Mouse (Mus musculus): ENCODE measurements at regions not wholly inside any gene's neighbourhood (a gene's known extent, or its start where the extent isn't known, plus 50 kb on each side); places are given as distances from the start of the nearest gene placed in this dataset.

DNA sequence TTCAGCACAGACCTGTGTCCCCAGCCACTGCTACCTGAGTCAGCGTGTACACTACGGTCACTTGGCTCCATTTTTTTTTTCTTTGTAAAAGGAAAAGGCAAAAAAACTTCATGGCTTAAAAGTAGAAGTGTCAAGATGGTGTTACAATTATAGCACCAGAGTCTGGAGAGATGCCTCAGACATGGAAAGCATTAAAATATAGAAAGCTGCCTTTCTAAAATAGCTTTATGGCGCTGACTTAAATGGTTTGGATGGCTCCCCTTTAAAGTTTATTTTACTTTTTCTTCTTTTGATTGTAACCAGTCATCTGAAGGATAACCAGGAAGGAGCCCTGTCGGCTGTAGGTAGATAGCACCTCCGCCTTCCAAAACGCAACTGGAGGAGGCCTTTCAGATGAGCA is 79.0 kb upstream of the Jade1 start:
- no peak for DNase-seq (ENCODE audit: low spot score)

DNA sequence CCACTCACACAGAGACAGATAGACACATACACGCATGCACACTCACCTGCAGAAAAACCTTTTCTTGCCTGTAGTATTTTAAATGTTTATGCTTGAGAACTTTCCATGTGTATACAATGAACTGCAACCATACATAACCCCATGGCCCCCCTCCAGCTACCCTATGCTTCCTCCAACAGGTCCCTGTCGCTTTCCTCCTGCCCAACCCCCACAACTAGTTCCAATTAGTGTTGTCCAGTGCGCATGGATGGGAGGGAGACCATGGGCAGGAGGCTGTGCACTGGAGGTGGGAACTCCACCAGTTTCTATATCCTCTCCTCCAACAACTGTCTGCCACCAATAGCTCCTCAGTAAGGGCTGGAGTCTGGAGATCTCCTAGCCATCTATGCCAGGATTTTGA is 82.9 kb upstream of the Jade1 start:
- no peak for DNase-seq (ENCODE audit: low spot score)

DNA sequence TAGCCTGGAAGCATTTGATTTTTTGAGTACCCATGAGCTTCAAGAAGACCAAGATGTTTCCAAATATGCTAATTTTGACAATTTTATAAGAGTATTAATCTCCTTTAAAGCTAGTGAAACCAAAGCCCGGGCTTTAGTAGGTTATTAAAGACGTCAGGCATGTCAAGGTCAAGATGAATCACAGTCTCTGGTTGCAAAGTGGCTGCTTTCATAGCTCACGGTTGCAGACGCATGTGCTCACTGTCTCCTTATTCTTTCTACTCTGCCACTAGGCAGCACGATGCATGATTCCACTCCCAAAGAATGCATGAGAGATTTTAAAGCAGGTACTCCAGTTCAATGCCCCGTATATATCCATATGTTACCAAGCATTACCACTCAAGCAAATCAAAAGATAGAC is 86.4 kb upstream of the Jade1 start:
- no peak for DNase-seq (ENCODE audit: low spot score)

DNA sequence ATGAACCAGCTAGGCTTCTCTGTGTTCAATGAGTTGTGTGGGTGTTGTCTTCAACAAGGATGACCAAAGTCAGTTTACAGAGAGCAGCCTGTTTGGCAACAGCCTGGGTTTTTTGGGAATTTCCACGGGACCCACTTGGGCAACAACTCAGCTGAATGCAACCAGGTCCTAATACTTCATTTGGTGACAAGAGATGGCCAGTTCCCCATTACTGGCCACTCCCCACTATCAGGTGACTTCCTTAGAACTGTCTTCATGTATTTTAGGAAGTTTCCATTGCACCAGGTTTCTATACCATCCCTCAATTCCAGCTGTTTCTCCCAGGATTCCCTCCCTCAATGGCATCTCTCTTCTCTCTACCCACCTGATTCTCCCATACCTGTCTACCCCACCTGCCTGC is 87.7 kb upstream of the Jade1 start:
- no peak for DNase-seq (ENCODE audit: low spot score)

DNA sequence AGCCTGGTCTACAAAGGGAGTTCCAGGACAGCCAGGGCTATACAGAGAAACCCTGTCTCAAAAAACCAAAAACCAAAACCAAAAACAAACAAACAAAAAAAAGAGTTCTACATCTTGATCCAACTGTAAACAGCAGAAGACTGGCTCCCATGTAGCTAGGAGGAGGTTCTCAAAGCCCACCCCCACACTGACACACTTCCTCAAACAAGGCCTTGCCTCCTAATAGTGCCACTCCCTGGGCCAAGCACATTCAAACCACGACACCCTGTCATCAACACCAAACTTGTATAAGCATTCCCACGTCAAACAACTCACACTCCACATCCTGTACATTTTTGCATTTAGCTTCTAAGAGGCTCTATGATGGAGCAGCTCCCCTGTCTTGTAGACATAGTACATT is 89.6 kb upstream of the Jade1 start:
- DNase-seq (ENCODE audit: low spot score) = no peak

DNA sequence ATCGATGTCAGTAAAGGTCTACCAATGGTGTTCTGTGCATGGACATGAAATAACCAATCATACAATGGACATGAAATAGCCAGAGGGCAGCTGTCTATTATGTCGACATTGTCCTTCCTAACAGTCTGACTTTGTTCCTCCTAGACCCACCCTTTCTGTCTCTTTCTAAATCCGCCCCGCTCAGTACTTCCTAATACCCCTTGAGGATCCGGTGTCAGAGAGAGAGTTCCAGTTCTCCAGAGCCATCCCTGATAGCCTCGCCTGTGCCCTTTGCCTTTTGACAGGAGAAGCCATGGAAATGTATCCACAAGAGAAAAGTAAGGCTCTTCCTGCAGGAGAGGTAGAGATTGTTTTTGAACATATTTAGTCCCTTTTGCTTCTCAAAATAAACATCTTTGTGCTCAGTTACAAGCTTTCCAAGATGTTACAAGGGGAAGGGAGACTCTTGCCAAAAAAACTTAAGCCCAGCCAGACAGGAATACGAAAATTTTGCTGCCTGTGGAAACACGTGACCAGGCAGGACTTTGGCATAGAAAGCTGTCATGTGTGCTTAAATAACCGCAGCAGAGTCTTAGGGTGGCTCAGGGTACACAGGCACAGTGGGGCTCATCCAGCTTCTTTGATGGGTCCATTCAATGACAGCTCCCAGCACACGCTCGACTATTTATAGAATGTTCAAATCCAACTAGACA is 92.4 kb upstream of the Jade1 start:
- no peak for DNase-seq (ENCODE audit: low spot score)

DNA sequence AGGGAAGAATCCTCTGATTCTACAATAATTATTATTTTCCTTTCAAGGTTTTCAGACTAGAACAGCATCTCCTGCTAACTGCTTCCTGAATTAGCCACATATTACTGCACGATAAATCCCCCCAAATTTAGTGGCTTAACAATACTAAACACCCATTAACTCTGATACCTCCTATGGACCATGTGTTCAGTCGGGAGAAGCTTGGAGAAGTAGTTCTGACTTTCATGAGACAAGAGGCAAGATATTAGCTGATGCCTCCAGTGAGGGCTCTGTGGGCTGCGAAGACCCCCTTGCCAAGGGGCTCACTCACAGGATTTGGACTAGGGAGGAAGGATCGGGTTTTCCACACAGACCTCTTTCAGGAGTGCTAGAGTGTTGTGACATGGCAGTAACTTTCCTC is 95.4 kb upstream of the Jade1 start:
- no peak for DNase-seq (ENCODE audit: low spot score)

DNA sequence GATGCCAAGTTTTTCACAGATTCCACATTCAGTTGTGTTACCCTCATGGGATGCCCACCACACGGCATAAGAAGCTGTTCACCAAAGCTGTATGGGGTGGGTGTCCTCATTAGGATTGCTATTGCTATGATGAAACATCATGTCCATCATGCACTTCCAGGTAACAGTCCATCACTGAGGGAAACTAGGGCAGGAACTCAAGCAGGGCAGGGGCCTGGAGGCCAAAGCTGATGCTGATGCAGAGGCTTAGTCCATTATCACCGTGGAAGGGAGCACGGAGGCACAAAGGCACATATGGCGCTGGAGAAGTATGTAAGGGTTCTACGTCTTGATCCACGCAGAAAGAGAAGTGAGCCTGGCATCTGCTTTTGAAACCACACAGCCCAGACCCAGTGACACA is 97.4 kb upstream of the Jade1 start:
- DNase-seq (ENCODE audit: low spot score) = no peak

DNA sequence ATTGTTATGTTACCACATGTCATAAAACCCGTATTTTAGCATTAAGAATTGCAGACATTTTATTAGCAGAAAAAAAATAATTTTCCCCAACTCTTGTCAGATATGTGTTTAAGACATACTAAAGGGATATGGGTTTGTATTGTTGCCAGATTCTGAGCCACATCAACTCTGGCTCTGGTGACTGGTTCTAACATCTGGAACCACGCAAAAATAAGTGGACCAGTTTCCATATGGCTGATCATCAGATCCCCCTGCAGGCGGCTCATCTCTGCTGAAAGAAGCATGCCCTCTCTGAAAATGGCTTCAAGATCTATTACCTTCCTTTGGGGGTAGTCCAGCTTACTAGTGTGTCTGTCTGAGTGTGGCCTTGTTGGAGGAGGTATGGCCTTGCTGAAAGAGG is 102.0 kb upstream of the Jade1 start:
- DNase-seq (ENCODE audit: low spot score) = no peak

DNA sequence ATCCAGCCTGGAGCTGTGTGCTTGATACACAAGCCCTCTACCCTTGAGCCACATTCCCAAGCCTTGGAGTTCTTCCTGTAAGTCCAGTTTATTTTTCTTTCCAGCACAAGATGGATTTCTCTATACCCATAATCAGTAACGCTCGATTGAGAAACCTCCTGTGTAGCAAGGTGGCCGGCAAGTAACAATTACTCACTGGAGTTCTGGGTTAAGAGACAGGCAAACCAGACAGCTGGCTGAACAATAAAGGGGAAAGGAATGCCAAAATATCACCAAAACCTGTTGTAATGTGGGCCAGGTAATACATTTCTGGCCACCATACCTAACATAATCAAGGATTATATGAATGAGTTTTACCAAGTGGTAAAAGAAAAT is 102.8 kb upstream of the Jade1 start:
- DNase-seq (ENCODE audit: low spot score) = no peak

DNA sequence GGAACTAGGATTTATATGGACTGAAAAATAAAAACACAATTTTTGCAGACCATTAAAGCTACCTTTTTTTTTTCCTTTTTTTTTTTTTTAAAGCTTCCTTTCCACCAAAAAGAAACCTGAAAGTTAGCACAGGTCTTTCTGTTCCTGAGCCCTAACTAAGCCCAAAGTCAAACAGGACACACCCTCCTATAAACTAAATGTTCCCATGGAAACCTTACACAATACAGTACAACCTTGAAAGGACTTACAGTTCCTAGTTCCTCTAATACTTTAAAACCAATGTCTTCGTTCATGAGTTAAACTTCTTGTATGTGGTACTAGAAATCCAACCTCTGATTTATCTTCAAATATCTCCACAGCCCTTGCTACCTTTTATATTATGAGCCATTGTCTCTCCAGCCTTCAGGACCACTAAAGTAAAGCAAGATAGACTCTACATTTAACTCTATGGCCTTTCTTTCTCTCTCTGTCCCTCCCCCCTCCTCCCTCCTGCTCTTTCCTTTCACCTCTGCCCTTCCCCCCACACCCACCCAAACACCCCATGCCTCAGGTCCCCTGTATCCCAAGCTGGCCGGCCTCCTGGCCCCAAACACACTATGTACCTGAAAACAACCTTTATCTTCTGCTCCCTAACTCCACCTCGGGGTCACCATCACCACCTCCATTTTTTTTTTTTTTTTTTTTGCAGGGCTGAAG is 103.4 kb upstream of the Jade1 start:
- DNase-seq (ENCODE audit: low spot score) = no peak

DNA sequence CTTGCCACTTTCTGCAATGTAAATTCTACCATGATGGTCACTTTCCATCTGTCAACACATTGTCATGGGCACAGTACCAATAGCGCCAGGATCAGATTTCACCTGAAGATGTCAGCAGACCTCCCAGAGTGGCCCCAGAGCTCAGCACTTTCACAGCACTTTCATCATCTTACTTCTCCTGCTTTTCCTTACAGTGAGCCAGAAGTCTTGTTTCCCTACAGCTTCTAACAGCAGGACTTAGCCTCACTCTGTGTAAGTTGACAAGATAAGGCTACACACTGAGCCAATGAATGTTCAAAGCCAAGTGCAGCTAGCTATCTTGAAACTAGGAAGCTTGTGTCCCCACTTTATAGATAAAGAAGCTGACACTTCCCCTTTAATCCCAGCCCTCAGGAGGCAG is 104.8 kb upstream of the Jade1 start:
- DNase-seq (ENCODE audit: low spot score) = no peak

DNA sequence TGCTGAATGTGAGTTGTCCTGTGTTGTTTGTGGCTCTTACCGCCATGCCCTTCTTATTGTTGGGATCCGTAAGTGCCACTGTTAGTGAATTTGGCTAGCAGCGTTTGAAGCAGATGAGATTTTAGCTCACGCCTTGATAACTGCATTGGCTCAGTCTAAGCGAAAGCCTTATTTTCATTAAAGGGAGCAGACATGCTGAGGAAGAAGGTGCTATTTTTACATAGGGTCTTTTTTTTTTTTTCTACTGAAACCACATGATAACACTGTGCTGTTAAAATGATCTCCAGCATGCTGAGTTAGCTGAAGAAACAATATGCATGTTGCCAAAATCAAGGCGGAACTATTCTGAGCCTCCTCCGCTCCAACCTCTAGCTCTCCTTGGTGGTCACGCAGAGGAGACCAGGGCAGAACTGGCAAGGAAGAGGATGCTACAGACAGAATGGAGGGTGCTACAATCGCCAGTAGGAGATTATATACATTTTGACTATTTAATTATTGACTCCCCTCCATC is 111.2 kb upstream of the Jade1 start:
- DNase-seq (ENCODE audit: low spot score) = no peak

DNA sequence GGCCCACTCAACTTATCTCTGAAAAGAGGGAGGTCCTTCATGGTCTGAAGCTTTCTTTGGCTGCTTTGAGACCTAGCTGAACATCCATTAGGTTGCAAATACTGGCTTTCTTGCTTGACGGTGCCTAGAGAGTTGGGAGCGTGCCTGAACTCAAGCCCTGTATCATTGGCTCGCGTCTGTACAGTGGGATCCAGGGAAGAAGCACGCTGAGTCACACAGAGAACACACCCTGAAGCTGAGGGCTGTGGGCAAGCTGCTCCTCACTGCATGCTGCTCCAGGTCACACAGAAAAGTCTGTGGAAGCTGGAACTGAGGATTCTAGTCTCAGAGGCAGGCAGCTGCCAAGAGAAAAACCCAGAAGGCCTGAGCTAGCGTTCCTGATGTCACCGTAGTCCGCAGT is 119.3 kb upstream of the Jade1 start:
- DNase-seq (ENCODE audit: low spot score) = no peak

DNA sequence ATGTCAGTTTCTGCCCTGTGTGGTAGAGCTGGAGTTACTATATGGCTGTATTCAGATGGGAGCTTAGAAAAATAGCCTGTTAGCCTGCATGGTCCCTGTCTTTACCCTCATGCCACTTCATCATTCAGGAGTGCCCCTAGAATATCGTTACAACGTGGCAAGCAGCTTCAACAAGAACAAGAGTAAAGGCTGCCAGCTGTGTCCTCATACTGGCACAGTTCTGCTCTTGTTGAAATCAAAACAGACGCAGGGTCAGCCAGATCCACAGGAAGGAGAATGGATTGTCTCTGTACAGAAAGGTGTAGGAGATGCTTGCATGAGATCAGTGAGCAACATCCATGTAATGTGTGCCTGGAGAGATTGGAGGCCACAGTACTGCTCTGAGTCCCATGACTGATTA is 122.4 kb upstream of the Jade1 start:
- no peak for DNase-seq (ENCODE audit: low spot score)

DNA sequence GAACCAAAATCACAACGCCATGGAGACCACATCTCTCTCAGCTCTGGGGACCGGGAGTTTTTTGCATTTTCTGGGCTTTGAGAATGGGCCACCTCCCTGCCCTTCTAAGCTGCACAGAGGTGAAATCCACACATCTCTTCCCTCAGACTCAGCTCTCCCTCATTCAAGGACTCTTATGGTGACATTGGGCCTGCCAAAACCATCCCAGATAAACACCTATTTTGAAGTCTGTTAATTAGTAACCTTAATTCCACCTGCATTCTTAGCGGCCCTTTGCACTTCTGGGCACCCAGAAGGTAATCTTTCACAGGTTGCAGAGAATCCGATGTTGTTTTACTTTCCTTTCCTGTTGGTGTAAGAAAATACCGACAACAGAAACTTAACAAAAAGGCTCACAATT is 123.2 kb upstream of the Jade1 start:
- no peak for DNase-seq (ENCODE audit: low spot score)

DNA sequence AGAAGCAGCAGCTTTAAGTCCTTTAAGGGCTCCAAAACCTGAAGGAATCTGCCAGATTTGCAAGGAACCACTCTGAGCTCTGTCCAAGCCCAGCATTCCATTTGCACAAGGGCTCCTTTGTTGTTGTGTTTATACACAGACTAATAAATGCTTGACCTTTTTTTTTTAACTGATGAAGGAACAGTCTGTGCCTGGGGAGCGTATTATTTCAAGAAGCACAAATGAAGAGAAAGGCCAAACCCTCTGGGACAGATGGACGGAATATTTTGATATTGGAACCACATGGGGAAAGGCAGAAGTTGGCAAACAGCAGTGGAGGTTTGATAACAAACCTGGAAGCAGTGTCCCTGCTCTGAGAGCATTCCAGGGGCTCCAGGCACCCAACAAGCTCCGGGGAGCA is 125.3 kb upstream of the Jade1 start:
- DNase-seq (ENCODE audit: low spot score) = no peak

DNA sequence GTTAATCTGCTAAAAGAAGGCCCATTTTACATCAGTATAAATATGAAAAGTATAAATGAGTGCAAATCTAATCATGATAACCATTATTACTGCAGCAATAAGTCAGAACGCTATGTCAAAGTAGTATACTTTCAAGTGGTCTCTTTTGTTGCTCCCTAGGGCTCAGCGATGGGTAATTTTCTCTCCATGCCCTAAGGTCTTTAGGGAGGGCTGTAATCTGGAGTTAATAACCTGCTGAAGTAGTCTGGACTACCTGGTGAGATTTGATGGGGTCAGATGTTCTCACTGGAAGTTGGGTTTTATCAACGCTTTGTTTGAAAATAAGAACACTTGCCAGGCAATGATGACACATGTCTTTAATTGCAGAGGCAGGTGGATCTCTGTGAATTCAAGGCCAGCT is 128.6 kb upstream of the Jade1 start:
- DNase-seq (ENCODE audit: low spot score) = no peak

DNA sequence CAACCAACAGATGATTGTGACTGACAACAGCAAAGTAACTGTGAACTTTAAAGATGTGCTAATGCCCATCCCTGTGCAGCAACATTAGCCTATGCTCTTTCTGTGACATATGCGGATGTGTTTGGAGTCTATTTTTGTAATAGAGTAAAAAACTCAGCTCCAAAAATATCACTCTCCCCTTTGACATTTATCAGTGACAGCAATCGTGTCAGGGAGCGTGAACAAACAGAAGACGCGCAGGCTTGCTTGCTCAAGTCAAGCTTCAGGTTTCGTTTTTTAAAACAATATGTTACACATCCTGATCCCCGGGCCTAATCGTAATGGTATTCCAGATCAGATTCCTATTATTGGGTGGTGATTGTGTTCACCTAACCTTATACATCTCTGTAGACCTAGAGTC is 129.7 kb upstream of the Jade1 start:
- DNase-seq (ENCODE audit: low spot score) = no peak

DNA sequence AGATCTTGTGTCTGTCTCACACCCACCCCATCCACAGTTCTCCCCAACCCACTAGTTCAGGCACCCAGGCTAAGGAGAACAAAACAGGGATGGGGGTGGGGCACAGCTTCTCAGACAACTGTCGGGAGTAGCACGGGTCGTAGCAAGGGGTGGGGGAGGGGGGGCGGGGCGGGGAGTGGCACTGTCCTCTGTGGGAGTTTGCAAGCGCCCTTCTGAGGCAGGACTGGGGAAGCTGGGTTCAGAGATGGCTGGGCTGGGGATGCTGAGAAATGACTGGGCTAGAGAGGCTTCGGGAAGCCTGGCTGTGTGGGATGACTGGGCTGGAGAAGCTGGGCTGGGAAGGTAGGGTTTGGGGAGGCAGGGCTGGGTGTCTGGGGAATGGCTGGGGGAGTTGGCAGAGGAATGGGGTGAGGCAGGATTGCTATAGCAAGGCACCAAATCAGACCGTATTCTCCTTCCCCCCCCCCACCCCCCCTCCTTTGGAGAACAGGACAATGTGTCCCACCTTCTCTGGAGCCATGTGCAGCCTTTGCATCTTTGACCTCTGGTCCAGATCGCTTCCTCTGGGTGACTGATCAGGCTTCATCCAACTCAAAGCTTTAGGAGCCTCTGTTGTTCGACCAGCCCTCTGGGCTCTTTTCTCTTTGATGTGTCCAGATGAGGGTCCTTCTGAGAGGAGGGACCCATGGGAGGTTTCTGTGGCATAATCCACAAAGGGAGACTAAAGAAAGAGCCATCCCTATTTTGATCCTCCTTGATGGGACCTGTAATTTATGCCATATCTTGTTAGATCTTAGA is 131.2 kb upstream of the Jade1 start:
- no peak for DNase-seq (ENCODE audit: low spot score)

DNA sequence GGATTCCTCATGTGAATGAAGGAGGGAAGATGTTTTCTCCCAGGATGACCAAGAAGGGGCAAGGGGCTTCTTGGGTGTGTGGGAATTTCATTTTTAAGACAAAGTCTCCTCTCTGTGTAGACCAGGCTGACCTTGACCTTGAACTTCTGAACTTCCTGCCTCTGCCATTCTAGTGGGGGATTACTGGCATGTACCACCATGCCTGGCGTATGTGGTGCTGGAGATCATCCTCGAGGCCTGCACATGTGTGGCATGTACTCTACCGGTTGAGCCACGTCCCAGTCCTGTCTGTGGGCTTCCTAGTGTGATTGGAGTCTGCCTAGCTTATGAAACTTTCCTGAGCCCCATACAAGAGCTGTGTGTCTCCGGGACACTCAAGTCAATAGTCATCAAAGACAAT is 131.9 kb upstream of the Jade1 start:
- DNase-seq (ENCODE audit: low spot score) = no peak

DNA sequence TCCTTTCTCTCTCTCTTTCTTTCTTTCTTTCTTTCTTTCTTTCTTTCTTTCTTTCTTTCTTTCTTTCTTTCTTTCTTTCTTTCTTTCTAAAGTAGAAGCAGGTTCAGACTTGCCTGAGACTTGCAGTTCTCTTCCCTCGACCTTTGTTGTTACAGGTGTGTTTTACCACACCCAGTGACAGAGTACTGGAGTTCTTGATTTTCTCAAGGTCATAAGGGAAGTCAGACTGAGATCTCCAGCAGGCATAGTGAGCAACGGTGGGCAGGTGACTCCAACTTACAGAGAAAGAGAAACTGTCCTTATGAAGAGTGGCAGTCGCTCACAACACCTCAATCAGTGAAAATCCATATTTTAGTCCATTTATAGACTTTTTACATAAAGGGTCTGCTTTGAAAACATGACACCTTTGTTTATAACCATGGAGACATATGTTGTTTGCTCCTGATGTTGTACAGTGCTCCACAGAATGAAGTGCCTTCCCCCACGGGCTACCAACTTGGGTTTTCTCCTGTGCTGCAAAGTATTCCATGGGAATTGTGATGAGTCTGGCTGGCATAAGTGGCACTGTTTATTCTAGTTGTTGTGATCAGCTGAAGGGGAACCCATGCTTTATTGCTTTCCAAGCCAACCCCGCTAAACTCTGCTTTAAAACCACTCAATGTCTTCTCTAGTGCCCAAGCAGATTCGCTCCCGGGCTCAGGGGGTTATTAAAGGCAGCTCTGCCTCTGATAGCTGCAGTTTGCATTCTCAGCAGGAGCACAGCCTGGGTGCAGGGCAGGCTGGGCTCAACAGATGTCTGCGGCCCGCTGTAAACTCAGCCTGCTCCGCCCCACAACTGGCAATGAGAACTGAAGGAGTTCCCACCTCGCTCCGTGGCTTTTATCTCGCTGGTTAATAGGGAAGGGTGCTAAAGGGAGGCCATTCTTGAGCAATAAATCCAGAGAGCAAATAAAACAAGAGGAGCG is 132.6 kb upstream of the Jade1 start:
- no peak for DNase-seq (ENCODE audit: low spot score)
